Mouse (Mus musculus) heart, adult 2 months (tissue): ENCODE results near the gene Ankrd66.

Experiments
- EP300 ChIP-seq: fragments of 200-500 bp; IDR thresholded peaks from 2 replicates; pipeline ENCODE4 v1.6.1; 2011; ENCODE audit warnings: low read depth, low read length, control low read depth; ENCODE audit not compliant: insufficient read depth
- POLR2A ChIP-seq: fragments of 200-500 bp; IDR thresholded peaks from 2 replicates; pipeline ENCODE4 v1.6.1; 2011; ENCODE audit warnings: mild to moderate bottlenecking, low read depth, low read length, control low read depth; ENCODE audit not compliant: insufficient read depth

- TF ChIP-seq POLR2A (no peak), EP300 (no peak)
These were observed 12.2 kb downstream of the Ankrd66 start for GRCm38 (mm10) chr17:43531192-43531591.
